Mouse (Mus musculus): ENCODE measurements at regions not wholly inside any gene's neighbourhood (a gene's known extent, or its start where the extent isn't known, plus 50 kb on each side); places are given as distances from the start of the nearest gene placed in this dataset.

DNA sequence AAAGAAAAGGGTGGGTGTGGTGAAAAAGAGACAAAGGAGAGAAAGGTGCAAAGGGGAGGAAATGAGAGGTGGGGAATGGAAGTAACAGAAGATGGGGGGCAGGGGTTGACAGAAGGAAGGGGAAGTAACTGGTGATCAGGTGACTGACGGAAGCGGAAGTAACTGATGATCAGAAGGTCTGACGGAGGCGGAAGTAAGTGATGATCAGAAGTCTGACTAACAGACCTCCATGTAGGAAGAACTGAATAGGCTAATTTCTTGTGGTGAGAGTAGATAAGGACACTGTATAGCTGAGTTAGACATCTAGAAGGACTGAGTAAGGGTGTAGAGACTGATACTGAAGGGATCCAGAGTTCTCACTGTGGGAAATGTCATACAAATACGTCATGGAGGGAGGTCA is 318.1 kb upstream of the Runx1 start:
- DNase-seq (ENCODE audit: extremely low spot score, low spot score), result no peak

DNA sequence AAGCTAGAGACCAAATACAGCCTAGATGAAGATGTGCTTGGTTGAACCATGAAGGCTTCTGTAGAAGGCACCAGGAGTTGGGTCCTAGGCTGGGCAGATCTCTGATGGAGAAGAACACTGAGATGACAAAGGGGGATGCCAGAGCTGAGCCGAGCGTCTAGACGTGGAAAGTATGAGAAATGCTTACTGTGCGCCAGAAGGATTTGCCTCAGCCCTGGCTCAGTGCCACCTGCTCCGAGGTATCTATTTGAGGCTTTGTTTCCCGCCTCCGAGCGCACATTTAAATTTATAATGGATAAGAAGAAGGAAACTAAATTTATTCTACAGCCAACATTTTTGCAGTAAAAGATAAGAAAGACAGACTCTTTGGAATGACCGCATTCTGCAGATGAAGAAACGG is 317.2 kb upstream of the Runx1 start:
- DNase-seq (ENCODE audit: extremely low spot score, low spot score), result no peak

DNA sequence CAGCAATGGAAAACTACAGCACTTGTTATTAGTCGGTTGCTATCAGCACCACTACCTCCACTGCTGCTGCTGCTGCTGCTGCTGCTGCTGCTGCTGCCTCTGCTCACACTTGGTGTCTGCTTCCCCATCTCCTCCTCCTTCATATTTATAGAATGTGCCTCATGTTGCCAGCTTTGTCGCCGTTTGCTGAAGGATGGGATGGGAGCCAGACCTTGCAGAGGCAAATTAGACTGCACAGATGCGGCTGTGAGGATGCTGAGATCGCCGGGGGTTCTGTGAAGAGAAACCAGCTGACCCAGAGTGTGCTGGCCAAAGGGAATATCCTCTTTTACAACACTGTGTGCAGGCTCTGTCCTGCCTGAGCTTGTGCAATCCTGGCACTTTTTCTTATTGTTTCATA is 316.0 kb upstream of the Runx1 start:
- DNase-seq (ENCODE audit: extremely low spot score, low spot score), result no peak

DNA sequence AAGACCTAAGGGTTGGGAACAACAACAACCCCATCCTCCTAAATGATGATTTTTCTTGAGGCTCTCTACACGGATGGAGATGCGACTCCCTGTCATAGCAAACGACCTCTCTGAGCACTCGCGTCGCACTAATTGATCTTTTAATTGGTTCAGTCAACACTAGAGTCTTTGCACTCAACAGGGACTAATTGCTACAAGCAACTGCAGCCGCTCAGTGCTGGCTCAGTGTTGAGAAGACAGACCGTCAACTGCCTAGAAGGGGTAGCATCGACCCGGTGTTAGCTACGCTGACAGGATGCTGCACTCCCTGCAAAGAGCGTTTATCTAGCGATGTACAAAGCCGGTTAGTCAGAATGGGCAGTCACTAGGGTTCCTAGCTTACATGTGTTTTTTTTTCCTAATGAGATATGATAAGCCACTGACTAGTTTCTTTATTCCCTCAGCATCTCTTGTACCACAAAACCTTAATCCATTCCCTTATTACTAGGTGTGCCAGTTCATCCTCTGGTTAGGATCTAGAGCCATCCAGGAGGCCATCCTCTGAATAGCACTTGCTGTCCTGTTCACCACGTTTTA is 314.7 kb upstream of the Runx1 start:
- no peak for DNase-seq (ENCODE audit: extremely low spot score, low spot score)

DNA sequence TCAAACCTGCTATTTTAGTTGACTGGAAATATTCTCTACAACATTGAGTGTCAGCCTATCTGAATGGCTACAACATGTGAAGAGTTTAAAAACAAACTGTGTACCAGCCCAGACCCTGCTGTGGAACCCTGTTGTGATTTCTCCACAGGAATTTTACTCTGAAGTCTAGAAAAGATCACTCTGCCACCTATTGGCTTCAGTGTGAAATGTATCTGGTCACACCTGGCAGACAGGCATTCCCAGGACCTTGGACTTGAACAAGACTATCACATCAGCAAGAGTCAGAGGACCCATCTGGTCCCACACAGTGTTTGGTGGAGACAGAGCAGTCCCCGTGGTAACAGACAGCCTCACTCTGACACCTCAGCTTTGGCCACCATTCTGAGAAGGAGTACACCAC is 311.3 kb upstream of the Runx1 start:
- DNase-seq (ENCODE audit: extremely low spot score, low spot score), result no peak

DNA sequence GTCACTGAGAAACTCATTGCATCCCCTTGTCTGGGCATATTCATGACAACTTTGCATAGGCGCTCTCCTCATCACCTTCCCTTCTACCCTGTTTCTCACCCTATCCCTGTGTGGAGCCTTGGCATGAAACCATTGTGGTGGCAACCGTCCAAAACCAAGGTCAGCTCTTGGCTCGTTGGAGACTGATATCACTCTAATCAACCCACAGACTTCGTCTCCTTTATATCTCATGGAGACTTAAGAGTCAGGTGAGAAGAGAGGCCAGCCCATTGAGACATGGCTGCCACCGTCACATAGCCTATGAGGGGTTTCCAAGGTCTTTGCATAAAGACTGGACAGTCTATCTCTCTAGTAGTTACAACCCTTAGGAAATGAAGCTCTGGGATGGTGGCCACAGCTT is 305.5 kb upstream of the Runx1 start:
- DNase-seq (ENCODE audit: extremely low spot score, low spot score), result no peak

DNA sequence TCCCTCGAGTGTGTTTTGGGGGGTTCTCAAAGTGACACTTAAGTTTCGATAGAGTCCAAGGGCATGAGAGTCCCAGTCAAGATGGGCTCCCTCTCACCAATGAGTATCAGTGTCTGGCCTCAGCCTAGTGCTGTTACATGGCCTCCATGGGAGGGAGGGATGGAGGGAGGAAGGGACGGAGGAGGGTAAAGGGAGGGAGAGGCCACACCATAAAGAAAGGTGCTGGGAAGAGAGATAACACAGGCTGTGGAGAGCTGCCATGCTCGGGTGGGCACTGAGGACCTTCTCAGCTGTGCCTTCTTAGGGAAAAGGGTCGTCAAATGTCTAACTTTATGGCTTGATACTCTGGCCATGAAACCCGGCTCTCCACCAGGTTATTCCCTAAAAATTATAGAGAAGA is 304.7 kb upstream of the Runx1 start:
- no peak for DNase-seq (ENCODE audit: extremely low spot score, low spot score)

DNA sequence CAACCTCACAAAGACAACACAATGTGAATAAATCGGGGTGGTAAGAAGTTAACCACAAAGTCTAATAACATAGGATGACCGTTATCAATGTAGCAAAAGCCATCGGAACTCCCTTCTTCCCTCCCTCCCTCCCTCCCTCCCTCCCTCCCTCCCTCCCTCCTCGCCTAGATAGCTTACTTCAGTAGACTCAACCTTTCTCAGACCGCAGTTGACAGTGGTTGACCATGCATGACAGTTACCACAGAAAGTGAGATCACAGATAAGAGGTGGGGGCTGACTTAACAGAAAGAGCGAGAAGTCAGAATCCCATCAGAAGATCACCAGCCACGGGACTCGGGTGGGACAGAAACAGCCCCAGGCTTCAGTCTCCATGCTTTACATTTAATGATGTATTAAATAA is 297.8 kb upstream of the Runx1 start:
- DNase-seq (ENCODE audit: extremely low spot score, low spot score), result no peak

DNA sequence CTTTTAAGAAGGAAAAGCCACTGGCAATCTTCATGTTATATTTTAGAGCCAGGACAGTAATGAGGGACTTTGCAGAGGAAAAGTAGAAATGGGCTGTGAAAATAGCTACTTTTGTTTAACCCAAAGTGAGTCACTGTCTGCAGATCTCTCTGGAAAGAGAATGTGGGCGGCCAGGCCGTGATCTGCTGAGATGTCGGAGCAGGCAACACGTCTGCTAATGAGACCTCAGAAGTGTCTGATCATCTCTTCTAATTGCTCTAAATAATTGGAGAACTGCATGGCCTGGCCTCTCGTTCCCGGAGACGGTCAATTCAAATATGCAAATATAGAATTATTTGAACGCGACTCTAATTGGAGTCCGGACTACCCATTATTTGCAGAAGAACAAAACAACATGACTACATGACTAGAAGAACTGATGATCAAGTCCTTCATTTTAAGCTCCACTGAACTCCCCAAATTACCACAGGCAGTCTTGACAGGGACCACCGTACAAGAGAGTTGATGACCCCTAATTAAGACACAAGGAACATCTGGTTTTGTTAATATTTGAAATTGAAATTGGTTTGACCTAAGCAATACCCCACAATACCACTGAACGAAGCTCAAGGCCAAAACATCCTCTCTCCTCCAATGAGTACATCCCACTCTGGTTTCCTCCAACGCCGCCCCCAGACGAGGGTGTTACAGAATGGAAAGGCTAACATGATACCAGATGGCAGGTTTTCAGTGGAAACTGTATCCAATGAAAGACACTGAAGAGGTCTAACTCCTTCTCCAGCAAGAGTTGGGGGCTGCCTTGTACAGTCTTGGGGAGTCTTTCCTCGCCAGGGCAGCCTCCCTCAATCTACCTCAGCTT is 290.4 kb upstream of the Runx1 start:
- DNase-seq (ENCODE audit: extremely low spot score, low spot score), result no peak

DNA sequence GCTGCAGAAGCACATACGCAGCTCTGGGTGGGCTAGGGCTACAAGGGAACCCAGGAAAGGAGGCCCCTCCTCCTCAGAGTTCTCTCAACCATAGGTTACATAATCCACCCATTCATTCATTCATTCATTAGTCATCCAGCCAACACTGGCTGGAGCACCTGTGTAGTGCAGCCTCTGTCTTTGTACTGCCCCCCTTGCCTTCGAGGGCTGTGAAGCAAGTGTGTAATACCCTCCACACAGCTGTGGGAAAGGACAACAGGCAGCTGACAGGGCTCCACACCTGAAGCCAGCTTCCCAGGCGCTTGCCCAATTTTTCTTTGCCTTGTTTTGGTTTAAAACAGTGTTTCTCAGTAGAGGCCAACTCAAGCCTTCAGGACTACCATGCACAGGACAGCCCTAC is 285.0 kb upstream of the Runx1 start:
- no peak for DNase-seq (ENCODE audit: extremely low spot score, low spot score)

DNA sequence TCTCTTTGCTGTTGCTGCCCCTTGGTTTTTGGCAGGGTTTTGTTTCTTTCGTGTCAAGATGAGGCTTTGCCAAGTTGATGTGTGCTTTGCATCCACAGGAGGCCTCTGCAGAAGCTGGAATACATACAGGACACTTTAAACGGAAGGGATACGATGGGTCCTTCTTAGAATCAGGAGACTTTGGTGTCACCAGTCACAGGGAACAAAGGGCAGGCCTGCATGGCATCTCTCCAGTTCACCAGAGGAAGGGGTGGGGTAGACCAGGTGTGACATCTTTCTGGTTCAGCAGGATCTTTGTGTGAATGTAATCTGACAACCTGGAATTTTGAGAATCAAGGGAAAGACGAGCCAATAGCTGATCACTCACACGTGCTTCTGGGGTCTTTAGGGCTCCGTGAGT is 284.5 kb upstream of the Runx1 start:
- DNase-seq (ENCODE audit: extremely low spot score, low spot score), result no peak

DNA sequence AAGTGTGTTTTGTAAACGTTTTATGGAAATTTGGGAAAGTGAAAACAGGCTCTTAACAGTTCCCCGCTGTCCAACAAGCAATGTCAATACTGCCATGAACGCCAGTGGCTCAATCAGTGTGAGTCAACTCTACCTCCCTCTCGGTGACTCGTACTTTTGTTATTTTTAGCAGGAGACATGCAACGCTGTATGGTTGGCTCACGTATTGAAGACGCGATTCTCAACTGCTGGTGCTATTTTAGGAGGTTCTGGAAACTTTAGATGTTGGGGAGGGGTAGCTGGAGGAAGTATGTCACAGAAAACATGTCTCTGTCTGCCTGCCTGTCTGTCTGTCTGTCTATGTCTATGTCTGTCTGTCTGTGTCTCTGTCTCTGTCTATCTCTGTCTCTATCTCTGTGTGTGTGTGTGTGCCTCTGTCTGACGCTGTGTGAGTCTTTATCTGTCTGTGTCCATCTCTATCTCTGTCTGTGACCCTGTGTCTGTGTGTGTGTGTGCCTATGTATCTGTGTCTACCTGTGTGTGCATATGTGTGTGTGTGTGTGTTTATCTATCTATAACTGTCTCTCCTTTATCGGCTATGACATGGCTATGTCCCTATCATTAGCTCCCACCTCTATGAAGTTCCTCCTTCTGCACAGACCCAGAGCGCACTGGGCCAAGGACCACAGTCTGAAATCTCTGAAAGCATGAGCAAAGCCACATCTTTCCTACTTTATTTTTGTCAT is 283.9 kb upstream of the Runx1 start:
- no peak for DNase-seq (ENCODE audit: extremely low spot score, low spot score)

DNA sequence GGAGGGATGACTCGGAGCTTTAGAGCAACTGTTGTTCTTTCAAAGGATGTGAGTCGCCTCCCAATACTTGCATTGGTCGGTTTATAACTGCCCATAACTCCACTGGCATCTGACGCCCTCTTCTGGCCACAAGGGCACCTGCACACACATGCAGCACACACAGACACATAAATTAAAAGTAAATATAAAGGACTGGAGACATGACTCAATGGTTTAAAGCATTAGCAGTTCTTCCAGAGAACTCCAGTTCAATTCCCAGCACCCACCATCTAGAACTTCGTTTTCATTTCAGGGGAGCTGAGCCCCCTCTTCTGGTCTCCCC is 281.5 kb upstream of the Runx1 start:
- DNase-seq (ENCODE audit: extremely low spot score, low spot score), result no peak

DNA sequence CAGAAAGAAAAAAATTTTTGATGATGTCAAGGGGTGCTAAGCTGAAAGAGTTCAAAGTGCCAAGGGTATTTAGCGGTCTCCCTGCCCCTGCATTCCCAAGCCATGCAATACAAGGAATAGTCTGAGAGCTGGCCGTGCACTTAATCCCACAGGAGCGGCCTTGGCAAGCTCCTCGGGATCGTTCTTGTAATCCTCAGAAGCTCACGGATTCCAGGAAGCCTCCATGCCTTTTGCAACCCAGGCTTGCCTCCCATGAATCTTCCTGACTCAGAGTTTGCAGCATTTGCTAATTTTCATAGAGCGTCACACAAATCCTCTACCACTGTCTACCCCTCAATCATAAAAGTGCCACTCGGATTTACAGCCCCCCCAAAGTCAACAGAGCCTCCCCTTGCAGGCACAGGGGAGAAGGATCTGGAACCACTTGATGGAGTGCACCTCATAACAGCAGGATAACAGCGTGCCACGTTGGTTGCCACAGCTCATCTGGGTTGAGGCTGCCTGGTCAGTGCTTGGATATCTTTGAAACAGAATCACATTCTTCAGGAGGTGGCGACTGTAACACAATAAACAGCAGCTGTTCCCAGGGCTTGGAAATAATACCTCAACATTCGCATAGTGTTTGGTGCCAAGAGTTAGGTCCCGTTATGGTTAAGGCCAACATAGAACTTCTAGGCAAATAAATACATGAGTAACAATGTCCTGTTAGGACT is 281.0 kb upstream of the Runx1 start:
- DNase-seq (ENCODE audit: extremely low spot score, low spot score), result no peak

DNA sequence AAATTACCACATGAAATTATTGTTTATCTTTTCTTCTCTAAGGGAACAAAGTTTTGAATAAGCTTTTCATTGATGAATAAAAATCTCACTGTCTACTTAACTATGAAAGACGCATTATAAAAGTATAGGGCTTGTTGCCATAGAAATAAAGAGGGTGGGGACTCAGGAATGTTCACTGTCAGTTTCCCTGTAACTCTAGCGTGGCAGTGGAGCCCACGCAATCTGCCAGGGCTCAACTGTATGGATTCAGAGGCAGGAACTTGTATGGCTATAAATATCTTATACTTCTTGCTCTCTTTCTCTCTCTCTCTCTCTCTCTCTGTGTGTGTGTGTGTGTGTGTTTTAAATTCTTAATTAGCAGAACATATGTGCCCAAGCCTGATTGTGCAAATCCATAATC is 276.2 kb upstream of the Runx1 start:
- no peak for DNase-seq (ENCODE audit: extremely low spot score, low spot score)

DNA sequence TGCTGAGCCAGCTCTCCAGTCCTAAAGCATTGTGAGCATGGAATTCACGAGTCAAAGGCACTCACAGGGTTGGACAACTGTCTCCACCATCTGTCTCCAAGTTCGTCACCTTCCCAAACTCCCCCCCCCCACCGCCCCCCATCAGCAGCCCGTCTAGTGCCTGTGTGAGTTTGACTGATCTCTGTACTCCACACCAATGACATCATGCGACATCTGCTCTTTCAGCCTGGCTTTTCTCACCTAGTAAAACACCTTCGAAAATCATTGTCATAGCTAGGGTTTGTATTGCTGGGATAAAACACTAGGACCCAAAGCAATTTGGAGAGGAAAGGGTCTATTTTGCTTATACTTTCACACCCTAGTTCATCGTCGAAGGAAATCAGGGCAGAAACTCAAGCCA is 272.1 kb upstream of the Runx1 start:
- DNase-seq (ENCODE audit: extremely low spot score, low spot score), result no peak

DNA sequence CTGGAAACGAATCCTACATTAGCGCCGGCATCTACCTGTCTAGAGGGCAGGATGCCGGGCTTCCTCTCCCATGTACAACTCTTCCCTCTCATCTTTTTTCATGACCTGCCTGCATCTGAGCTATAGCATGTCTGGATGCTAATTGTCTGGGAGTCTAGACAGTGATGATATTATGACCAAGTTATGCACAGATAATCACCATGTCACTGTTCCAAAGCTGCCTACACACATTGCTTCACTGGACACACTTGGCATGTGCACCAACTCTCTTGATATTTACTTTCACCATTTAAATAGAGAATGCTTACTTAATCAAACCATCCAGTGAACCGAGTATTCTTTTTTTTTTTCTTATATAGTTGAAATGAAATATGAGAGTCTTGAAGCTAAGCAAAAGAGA is 270.2 kb upstream of the Runx1 start:
- no peak for DNase-seq (ENCODE audit: extremely low spot score, low spot score)

DNA sequence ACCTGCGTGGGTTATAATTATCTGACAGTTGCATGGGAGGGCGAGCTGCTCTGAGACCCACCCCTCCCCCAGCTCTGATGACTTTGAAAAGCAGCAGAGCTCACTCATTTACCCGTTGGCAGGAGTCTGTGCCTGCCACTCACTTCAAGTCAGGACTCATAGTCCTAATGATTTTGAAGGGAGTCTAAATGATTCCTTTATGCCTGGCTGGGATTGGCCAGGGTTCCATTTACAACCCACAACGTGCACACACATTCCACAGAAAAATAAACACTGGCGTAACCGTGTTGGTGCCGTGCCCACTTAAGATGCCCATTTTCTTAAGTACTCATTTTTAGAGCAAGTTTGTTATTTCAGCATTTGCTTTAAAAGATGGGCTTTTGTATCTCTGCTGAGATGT is 266.8 kb upstream of the Runx1 start:
- DNase-seq (ENCODE audit: extremely low spot score, low spot score), result no peak

DNA sequence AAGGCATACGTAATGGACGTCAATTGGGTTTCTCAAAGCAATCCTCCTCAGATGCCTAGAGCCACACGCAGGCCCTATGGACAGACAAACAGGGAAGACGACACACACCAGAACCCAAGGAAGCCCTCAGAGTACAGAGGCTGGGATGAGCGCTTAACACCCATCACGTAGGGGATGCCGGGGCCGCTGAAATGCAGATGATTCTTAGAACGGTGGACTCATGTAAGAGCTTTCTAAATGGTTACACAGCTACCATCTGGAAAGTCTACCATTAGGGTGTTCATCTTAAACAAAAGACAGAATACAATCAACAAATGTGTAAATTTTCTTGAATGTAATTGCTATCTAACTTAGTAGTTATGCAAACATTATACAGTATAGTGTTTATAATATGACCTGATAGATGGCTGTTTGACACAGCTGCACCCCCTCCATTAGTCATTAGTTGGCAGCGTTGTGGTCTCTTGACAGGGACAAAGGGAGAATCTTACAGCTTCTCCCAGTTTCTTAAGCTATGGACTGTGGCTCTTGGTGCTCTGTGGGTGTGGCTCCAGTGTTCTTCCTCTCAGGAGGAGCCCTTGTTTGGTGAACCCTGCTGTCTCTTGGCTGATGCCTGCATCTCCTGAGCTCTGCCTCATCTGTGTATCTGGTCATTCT is 259.4 kb upstream of the Runx1 start:
- no peak for DNase-seq (ENCODE audit: extremely low spot score, low spot score)

DNA sequence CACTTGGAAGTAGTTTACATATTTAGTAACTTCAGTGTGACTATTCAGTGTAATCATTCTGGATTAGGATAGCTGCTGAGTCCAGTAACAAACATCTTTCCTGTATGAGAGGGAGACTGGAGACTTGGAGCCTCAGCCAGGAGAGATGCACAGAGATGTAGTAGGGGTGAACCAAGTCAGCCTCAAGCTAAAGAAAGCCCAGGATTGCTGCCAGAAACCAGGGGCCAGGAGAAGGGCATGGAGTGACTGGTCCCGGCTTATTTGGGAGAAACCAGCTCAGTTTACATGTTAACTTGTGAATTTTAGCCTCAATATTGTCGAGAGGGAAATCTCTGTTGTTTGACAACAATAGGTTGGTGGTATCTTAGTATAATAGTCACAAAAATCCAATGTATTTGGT is 257.8 kb upstream of the Runx1 start:
- no peak for DNase-seq (ENCODE audit: extremely low spot score, low spot score)

DNA sequence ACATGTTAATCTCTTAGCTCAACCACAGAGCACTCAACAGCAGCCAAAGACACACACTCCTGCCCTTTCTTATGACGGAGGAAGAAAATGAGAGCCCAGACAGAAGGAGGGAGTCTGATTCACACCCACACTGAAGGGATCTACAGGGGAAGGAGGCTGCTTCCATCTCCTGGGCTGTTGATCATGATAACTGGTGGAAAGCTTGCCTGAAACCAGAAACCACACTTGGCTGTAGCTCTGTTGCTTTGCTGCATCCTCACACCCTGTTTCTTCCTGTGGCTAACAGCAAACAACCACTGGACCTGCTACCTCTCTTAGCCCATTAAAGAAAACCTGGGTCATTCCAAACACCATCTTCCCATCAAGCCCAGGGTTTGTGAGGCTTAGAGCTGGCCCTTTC is 257.2 kb upstream of the Runx1 start:
- DNase-seq (ENCODE audit: extremely low spot score, low spot score), result no peak

DNA sequence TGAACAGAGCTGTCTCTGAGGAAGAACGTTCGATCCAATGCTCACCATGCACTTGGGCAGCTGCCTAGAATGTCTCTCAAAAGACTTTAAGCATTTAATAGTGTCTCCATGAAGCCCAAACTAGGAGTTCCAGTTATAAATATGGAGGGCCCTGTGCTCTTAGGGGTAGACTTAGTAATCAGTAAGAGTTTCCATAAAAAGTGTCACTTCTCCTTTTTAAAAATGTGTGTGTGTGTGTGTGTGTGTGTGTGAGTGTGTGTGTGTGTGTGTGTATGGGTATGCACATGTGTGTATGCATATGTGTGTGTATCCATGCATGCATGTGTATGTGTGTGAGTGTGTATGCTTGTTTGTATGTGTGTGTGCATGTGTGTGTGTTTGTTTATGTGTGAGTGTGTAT is 255.6 kb upstream of the Runx1 start:
- DNase-seq (ENCODE audit: extremely low spot score, low spot score), result no peak

Data from neural tube, embryonic 10.5 days (tissue).